Mouse (Mus musculus) liver, embryonic 16.5 days (tissue): ENCODE data around the gene Igf1r. TPM values are rescaled to one million over a fixed set of nuclear protein-coding genes. Genes with fewer than 3 reads are reported as not detected.

Experiments used
- ATAC-seq: fragments of 200-750 bp; cut with Nextera tagmentation; 2 replicates; pipeline ENCODE4 v1.8.0; 2017; ENCODE audit warnings: low read depth, mild to moderate bottlenecking, moderate number of reproducible peaks, moderate library complexity
- H3K27ac ChIP-seq: fragments of 300-500 bp; sonication (generic); 2 replicates; pipeline ENCODE4 v1.5.1; 2014; ENCODE audit warnings: mild to moderate bottlenecking, low read length
- H3K27me3 ChIP-seq: fragments of 300-500 bp; sonication (generic); 2 replicates; pipeline ENCODE4 v1.6.1; 2014; ENCODE audit warnings: low read depth, low read length, mixed read lengths; ENCODE audit not compliant: control insufficient read depth, insufficient read depth
- H3K36me3 ChIP-seq: fragments of 300-500 bp; sonication (generic); 2 replicates; pipeline ENCODE4 v1.6.1; 2014; ENCODE audit warnings: mild to moderate bottlenecking; ENCODE audit not compliant: control insufficient read depth, insufficient read depth
- H3K4me1 ChIP-seq: fragments of 300-500 bp; sonication (generic); 2 replicates; pipeline ENCODE4 v1.6.1; 2014; ENCODE audit warnings: low read depth, low read length, mixed read lengths; ENCODE audit not compliant: control insufficient read depth
- H3K4me2 ChIP-seq: fragments of 300-500 bp; sonication (generic); 2 replicates; pipeline ENCODE4 v1.6.1; 2014; ENCODE audit warnings: low read depth, low read length, mixed read lengths
- H3K4me3 ChIP-seq: fragments of 300-500 bp; sonication (generic); 2 replicates; pipeline ENCODE4 v1.5.1; 2014; ENCODE audit warnings: low read depth, mild to moderate bottlenecking, low read length
- H3K9ac ChIP-seq: fragments of 300-500 bp; sonication (generic); 2 replicates; pipeline ENCODE4 v1.6.1; 2014; ENCODE audit warnings: low read depth, low read length
- H3K9me3 ChIP-seq: fragments of 300-500 bp; sonication (generic); replicated peaks from 2 replicates; pipeline ENCODE4 v1.6.1; 2016; ENCODE audit warnings: low read length; ENCODE audit not compliant: control insufficient read depth
- WGBS: fragments of 180-500 bp; shearing (Covaris S2); extraction: QIAGEN DNeasy Blood & Tissue Kit; methylation state at CpG from one replicate; pipeline ENCODE4 v1.1.7; 2014; ENCODE audit not compliant: insufficient replicate concordance; 5-methylcytosine and 5-hydroxymethylcytosine counted together
- polyA plus RNA-seq: library from polyadenylated mRNA; unstranded; fragments of >200 nt; fragmentation: Nextera tagmentation; extraction: Ambion mirVana; gene quantifications from 2 replicates; pipeline ENCODE4 v1.2.1, GENCODE M21; 2015

The Igf1r gene
- polyA plus RNA-seq, 1 experiment from 2014 or later: 3.2 TPM

- Histone ChIP-seq H3K9ac (no peak overlapping the region), H3K9me3 (no peaks in the 10 kb centered on the region), H3K4me2 (no peak overlapping the region), H3K4me3 (no peak overlapping the region), H3K4me1 (no peaks in the 10 kb centered on the region; the same call in 1 of the 2 replicates), H3K27me3 (no peaks in the 10 kb centered on the region; the same call in 1 of the 2 replicates), H3K36me3 (no peaks in the 10 kb centered on the region), H3K27ac (no peak overlapping the region)
- no peak for ATAC-seq
- WGBS: 34% methylated on average over 6 of the region's 6 CpGs
Observed at GRCm38 (mm10) chr7:68059690-68060089, 107.1 kb downstream of the Igf1r start.

DNA sequence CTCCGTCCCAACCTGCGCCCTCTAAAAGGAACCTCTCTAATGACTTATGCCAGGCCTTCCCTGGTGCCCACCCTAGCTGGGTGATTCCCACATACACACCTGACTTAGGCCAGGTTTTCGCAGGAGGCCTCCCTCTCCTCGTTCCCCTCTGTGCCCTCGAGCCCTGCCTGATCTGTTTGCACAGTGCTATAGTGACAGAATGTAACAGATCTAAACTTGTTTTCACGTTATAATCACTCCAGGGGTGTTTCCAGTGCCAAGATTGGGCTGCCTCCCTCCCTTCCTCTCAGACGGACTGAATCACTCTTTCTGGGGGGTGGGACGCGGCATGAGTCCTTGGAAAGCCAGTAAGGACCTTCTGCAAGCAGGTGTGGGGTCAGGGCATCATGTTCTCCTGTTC is 108.8 kb downstream of the Igf1r start:
- Histone ChIP-seq H3K27ac (no peak overlapping the region), H3K4me1 (no peaks in the 10 kb centered on the region), H3K4me3 (no peak overlapping the region), H3K9me3 (no peaks in the 10 kb centered on the region), H3K36me3 (no peaks in the 10 kb centered on the region), H3K9ac (no peak overlapping the region), H3K27me3 (no peaks in the 10 kb centered on the region; the same call in 1 of the 2 replicates), H3K4me2 (no peak overlapping the region)
- ATAC-seq: no peak
- WGBS: 64% methylated on average over 9 of the region's 9 CpGs

DNA sequence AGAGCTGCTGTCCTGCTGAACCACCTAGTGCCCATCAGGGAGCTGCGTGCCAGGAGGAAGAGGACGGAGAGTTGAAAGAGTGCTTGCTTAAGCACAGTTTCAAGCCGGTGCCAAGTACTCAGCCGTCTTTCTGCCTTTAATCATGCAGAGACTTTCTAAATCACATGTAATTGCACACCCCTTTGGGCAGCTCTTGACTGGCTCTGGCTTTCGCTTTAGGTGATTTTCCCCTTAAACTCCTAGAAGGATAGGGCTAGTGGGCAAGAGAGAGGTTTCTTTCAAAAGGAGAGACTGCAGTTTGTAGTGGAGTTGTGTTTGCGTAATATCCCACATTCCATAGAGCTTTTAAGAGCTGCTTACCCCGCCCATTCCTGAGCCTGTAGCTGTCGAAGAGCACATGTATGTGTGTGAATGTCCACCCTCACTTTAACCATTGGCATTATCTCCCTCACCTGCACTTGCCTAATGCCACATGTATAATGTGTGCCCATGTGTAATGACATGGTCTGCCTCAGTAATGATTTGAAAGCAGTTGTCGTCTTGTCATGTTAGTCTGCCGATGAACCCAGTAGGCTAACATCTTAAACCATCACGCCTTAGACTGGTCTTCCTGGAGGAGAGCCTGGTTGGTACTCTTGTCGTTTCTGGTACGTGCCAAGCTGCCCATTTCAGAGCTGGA is 109.7 kb downstream of the Igf1r start:
- WGBS: 63% methylated on average over 13 of the region's 13 CpGs
- Histone ChIP-seq H3K36me3 (no peaks in the 10 kb centered on the region), H3K4me1 (no peaks in the 10 kb centered on the region), H3K9me3 (no peaks in the 10 kb centered on the region), H3K27me3 (no peaks in the 10 kb centered on the region; the same call in 1 of the 2 replicates), H3K4me3 (no peak overlapping the region), H3K9ac (no peak overlapping the region), H3K4me2 (no peak overlapping the region), H3K27ac (no peak overlapping the region)
- no peak for ATAC-seq

DNA sequence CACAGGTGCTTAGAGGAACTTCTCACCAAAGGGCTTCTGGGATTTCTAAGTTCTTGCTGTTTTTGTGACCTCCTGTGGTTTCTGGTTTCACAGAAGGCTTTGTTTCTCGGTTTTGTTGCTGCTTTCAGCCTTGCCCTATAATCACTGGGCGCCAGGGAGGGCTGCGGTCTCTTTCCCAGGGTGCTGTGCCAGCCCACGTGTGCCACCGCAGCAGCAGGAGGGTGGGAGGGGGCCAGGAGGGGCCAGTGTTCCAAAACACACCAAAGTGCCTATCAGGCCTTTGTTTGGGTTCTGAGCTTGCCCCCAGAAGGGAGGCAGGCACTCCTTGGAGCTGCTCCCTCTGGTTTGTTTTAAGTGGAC is 110.2 kb downstream of the Igf1r start:
- H3K27ac ChIP-seq: no peak overlapping the region
- H3K9ac ChIP-seq: no peak overlapping the region
- H3K9me3 ChIP-seq: no peaks in the 10 kb centered on the region
- H3K4me2 ChIP-seq: no peak overlapping the region
- no peak overlapping the region for H3K4me3 ChIP-seq
- H3K36me3 ChIP-seq: no peaks in the 10 kb centered on the region
- WGBS: 33% methylated on average over 5 of the region's 5 CpGs
- no peaks in the 10 kb centered on the region; the same call in 1 of the 2 replicates for H3K27me3 ChIP-seq
- no peaks in the 10 kb centered on the region for H3K4me1 ChIP-seq
- no peak for ATAC-seq

DNA sequence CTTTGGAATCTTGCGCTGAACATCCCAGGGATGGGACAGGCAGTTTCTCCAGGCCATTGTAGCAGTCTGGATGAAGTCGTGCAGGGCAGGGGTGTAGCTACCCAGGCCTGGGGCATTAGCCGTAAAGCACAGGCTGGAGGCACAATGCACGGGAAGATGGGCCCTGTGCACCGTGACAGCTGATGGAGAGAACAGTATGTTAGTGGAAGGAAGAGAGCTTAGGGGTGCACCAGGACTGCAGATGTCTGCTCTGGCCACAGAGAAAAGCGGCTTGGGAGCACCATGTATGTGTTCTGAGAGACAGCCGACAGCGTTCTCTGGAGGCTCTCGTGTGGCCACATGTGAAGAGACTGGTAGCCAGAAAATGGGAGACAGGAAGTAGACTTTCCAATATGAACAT is 111.1 kb downstream of the Igf1r start:
- H3K27ac ChIP-seq: no peak overlapping the region
- no peak overlapping the region for H3K4me3 ChIP-seq
- H3K36me3 ChIP-seq: no peaks in the 10 kb centered on the region
- H3K4me2 ChIP-seq: no peak overlapping the region
- WGBS: 84% methylated on average over 9 of the region's 9 CpGs
- H3K27me3 ChIP-seq: no peaks in the 10 kb centered on the region; the same call in 1 of the 2 replicates
- no peak overlapping the region for H3K9ac ChIP-seq
- no peaks in the 10 kb centered on the region for H3K9me3 ChIP-seq
- no peaks in the 10 kb centered on the region for H3K4me1 ChIP-seq
- no peak for ATAC-seq

- Histone ChIP-seq H3K4me1 (no peaks in the 10 kb centered on the region), H3K9me3 (no peaks in the 10 kb centered on the region), H3K4me2 (no peak overlapping the region), H3K36me3 (no peaks in the 10 kb centered on the region), H3K27me3 (no peaks in the 10 kb centered on the region; the same call in 1 of the 2 replicates), H3K27ac (no peak overlapping the region), H3K9ac (no peak overlapping the region), H3K4me3 (no peak overlapping the region)
- no peak for ATAC-seq
- WGBS: 83% methylated on average over 8 of the region's 8 CpGs
Observed at GRCm38 (mm10) chr7:68064120-68064519, 111.5 kb downstream of the Igf1r start.

DNA sequence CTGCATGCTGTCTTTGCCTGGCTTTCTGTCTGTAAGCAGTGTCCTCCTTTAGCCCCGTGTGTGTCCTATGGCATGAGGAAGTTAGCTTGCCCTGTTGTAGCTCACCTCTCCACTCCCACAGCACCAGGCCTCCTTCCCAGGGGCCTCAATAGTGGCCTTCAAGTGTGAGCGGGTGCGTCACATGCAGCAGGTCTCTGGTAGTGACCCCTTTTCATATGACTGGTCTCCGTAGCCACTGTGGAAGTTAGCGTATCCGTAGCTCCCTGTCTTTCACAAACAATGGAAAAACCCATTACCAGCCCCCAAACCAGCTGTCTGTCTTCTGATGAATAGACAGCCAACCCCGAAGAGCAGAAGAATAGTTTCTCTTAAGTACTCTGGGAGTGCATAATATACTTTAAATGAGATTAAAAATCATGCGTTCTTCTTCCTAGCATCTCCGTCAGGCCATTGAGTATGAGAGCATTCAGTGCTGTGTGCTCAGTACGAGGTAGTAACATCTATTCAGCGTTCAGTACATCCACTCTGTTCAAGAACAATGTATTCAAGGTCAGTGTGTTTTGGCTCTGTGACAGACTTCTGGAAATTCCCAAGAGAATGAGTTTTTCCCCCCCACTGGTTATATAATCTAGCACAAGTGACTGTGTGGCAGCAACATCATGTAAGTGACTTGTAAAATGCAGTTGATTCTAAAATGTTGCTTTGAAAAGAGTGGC is 112.2 kb downstream of the Igf1r start:
- H3K9ac ChIP-seq: no peak overlapping the region
- ATAC-seq: no peak
- H3K27me3 ChIP-seq: no peaks in the 10 kb centered on the region; the same call in 1 of the 2 replicates
- H3K27ac ChIP-seq: no peak overlapping the region
- H3K9me3 ChIP-seq: no peaks in the 10 kb centered on the region
- H3K4me2 ChIP-seq: no peak overlapping the region
- 66% methylated on average over 11 of the region's 11 CpGs for WGBS
- H3K4me3 ChIP-seq: no peak overlapping the region
- no peaks in the 10 kb centered on the region for H3K4me1 ChIP-seq
- no peaks in the 10 kb centered on the region for H3K36me3 ChIP-seq

DNA sequence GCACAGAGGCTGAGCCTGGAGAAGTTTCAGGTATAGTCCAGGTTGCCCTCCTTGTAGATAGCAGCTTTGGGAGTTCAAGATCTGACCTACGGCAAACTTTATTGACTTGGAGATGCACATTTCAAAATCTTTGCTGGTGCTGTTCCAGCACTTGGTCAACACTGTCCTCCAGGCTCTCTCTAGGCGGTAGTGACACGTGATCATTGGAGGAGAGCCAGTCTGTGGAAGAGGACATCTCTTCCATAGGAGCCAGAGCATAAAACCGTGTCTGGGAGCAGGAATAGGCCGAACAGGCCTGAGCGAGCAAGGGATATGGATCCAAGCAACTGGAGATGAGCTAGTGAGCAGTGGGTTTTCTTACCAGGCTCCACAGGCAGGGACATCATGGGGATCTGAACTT is 113.3 kb downstream of the Igf1r start:
- no peak for ATAC-seq
- 68% methylated on average over 6 of the region's 6 CpGs for WGBS
- peaks cover 6% of the 10 kb centered on the region for H3K4me1 ChIP-seq

GRCm38 (mm10) chr7:68067321-68067720 is 114.7 kb downstream of the Igf1r start:
- no peaks in the 10 kb centered on the region for H3K9me3 ChIP-seq
- H3K36me3 ChIP-seq: no peaks in the 10 kb centered on the region

More for the DNA sequence above, 113.3 kb downstream of the Igf1r start:
- Histone ChIP-seq H3K4me3 (no peak overlapping the region), H3K9ac (no peak overlapping the region), H3K27me3 (no peaks in the 10 kb centered on the region; the same call in 1 of the 2 replicates), H3K9me3 (no peaks in the 10 kb centered on the region), H3K27ac (no peak overlapping the region), H3K36me3 (no peaks in the 10 kb centered on the region), H3K4me2 (no peak overlapping the region)

More at GRCm38 (mm10) chr7:68067321-68067720, 114.7 kb downstream of the Igf1r start:
- H3K4me3 ChIP-seq: no peak overlapping the region
- no peak overlapping the region for H3K4me2 ChIP-seq
- no peak overlapping the region for H3K27ac ChIP-seq
- H3K9ac ChIP-seq: no peak overlapping the region
- ATAC-seq: no peak
- peaks cover 6% of the 10 kb centered on the region for H3K4me1 ChIP-seq
- 83% methylated on average over 4 of the region's 4 CpGs for WGBS
- peaks cover 4% of the 10 kb centered on the region; the same call in 1 of the 2 replicates for H3K27me3 ChIP-seq
